Mouse (Mus musculus) G1E (cell line): ENCODE measurements around the gene Ccdc173.

Experiments used
- CTCF ChIP-seq: IDR thresholded peaks from 2 replicates; pipeline ENCODE4 v1.5.1; 2012; ENCODE audit warnings: low read depth, low read length, inconsistent platforms, mixed read lengths
- GATA1 ChIP-seq: IDR thresholded peaks from 2 replicates; pipeline ENCODE4 v1.6.1; 2012; ENCODE audit warnings: borderline replicate concordance, low read length, inconsistent platforms, mixed read lengths
- GATA2 ChIP-seq: IDR thresholded peaks from 2 replicates; pipeline ENCODE4 v1.6.1; 2012; ENCODE audit warnings: low read depth, low read length, inconsistent platforms, borderline replicate concordance
- POLR2AphosphoS5 ChIP-seq: IDR thresholded peaks from 2 replicates; pipeline ENCODE4 v1.6.1; 2012; ENCODE audit warnings: low read depth, low read length, inconsistent platforms; ENCODE audit not compliant: insufficient replicate concordance
- TAL1 ChIP-seq: conservative IDR thresholded peaks from 2 replicates; pipeline ENCODE4 v1.6.1; 2012; ENCODE audit warnings: low read depth, low read length, inconsistent platforms, mixed read lengths

DNA sequence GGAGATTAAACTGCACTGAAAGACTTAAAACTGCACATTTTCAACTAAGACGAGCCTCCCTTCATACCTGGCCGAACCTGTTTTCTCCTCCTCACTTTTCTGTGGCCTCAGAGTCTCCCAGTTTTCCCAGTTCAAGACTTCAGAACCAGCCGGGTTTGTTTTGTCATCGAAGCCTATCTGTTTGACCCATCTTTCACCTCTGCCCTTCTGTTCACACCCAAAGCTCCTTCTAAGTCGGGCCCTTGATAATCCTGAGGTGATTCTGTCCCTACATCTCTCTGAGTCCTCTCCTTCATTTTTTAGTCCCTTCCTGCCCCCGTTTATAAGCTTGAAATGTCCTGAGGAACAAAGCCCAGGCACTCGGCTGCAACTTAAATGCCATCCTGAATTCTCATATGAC, 38.7 kb upstream of the Ccdc173 start:
- no peak for TF ChIP-seq CTCF
- no peak for TF ChIP-seq GATA2
- TF ChIP-seq TAL1: no peak
- TF ChIP-seq GATA1: no peak
- no peak for TF ChIP-seq POLR2AphosphoS5
